7 mouse cellular contexts compared by ENCODE assay signal in genomic region chr1:179547176-179547575, GRCm38 (mm10). TPM values are rescaled to one million over a fixed set of nuclear protein-coding genes. Genes with fewer than 3 reads are reported as not detected.
DNase-seq lines count a peak whose midpoint lies in the region; ATAC-seq lines count a peak whose summit lies in the region.

No protein-coding gene starts in this region.

- 9% methylated on average over 5 of the region's 5 CpGs for WGBS in lung, embryonic 16.5 days
- 6% methylated on average over 5 of the region's 5 CpGs for WGBS in embryonic facial prominence, embryonic 15.5 days
- 23% methylated on average over 5 of the region's 5 CpGs for WGBS in limb, embryonic 11.5 days

- H3K4me1 ChIP-seq in lung, embryonic 16.5 days (replicated peaks; ENCODE audit: control insufficient read depth, insufficient read depth, low read length): peaks cover 19% of the 10 kb centered on the region
- peaks cover 27% of the 10 kb centered on the region for H3K4me1 ChIP-seq in embryonic facial prominence, embryonic 15.5 days
- H3K4me1 ChIP-seq in limb, embryonic 11.5 days (ENCODE audit: control insufficient read depth, insufficient read depth, low read length): peaks cover 5% of the 10 kb centered on the region; the same call in 1 of the 2 replicates

- ATAC-seq in lung, embryonic 16.5 days (ENCODE audit: low read depth): no peak
- no peak for ATAC-seq in embryonic facial prominence, embryonic 15.5 days (ENCODE audit: insufficient number of reproducible peaks, low FRiP score, low TSS enrichment, low read depth)
- ATAC-seq in limb, embryonic 11.5 days (ENCODE audit: insufficient number of reproducible peaks, low FRiP score, low TSS enrichment, low read depth): no peak

- no peaks in the 10 kb centered on the region for H3K27me3 ChIP-seq in lung, embryonic 16.5 days (ENCODE audit: control insufficient read depth, insufficient read depth, low read depth, low read length)
- H3K27me3 ChIP-seq in embryonic facial prominence, embryonic 15.5 days: no peaks in the 10 kb centered on the region
- no peaks in the 10 kb centered on the region for H3K27me3 ChIP-seq in limb, embryonic 11.5 days (ENCODE audit: control insufficient read depth, insufficient read depth, low read length)

- H3K4me2 ChIP-seq in lung, embryonic 16.5 days (ENCODE audit: low read depth, low read length): peak overlapping the region; percentile 68
- H3K4me2 ChIP-seq in embryonic facial prominence, embryonic 15.5 days (replicated peaks): peak overlapping the region; percentile 76
- peak overlapping the region; percentile 57 for H3K4me2 ChIP-seq in limb, embryonic 11.5 days (ENCODE audit: low read depth, severe bottlenecking)

- H3K4me3 ChIP-seq in lung, embryonic 16.5 days (ENCODE audit: low read length): peak overlapping the region; percentile 85
- H3K4me3 ChIP-seq in embryonic facial prominence, embryonic 15.5 days (replicated peaks): peak overlapping the region; percentile 73
- H3K4me3 ChIP-seq in limb, embryonic 11.5 days (ENCODE audit: low read depth, low read length): peak overlapping the region; percentile 76

- no peaks in the 10 kb centered on the region for H3K9me3 ChIP-seq in lung, embryonic 16.5 days (ENCODE audit: control insufficient read depth, low read length)
- H3K9me3 ChIP-seq in embryonic facial prominence, embryonic 15.5 days (replicated peaks): no peaks in the 10 kb centered on the region
- no peaks in the 10 kb centered on the region for H3K9me3 ChIP-seq in limb, embryonic 11.5 days (ENCODE audit: control insufficient read depth, low read length)

- DNase-seq in lung, postnatal 14 days: no peak
- no peak for DNase-seq in limb, embryonic 11.5 days (ENCODE audit: low spot score)
- DNase-seq in retina, postnatal 1 day: peak; percentile 8
- DNase-seq in thymus, postnatal 25 days: no peak
- no peak for DNase-seq in ovary, adult 18-20 months (ENCODE audit: low spot score)

- H3K36me3 ChIP-seq in lung, embryonic 16.5 days (ENCODE audit: control insufficient read depth, insufficient read depth, low read length): no peaks in the 10 kb centered on the region
- 0 out of 2 replicates have a peak, but pooled peaks cover 7% of the 10 kb centered on the region for H3K36me3 ChIP-seq in embryonic facial prominence, embryonic 15.5 days
- H3K36me3 ChIP-seq in limb, embryonic 11.5 days (ENCODE audit: control insufficient read depth, insufficient read depth, low read length): no peaks in the 10 kb centered on the region

- peak overlapping the region; percentile 13; the same call in 1 of the 2 replicates for H3K27ac ChIP-seq in lung, embryonic 16.5 days (ENCODE audit: low read length)
- peak overlapping the region; percentile 93 for H3K27ac ChIP-seq in embryonic facial prominence, embryonic 15.5 days (replicated peaks)
- peak overlapping the region; percentile 8; the same call in 1 of the 2 replicates for H3K27ac ChIP-seq in limb, embryonic 11.5 days (replicated peaks; ENCODE audit: low read depth, low read length)

- H3K9ac ChIP-seq in lung, embryonic 16.5 days (ENCODE audit: low read length): peak overlapping the region; percentile 85
- peak overlapping the region; percentile 59; the same call in 1 of the 2 replicates for H3K9ac ChIP-seq in embryonic facial prominence, embryonic 15.5 days
- H3K9ac ChIP-seq in limb, embryonic 11.5 days (ENCODE audit: low read length): 0 out of 2 replicates have a peak overlapping the region, but pooled peaks have one; percentile 27

RNA-seq across cellular contexts. Expression of gene Cnst, which starts 1.0 kb away (rescaled TPM):
- 18.0 and 18.9 TPM in 2 replicates for polyA plus RNA-seq in lung, embryonic 16.5 days (2015; fragmentation: Nextera tagmentation; extraction: Ambion mirVana)
- 16.6 and 16.7 TPM in 2 replicates for polyA plus RNA-seq in embryonic facial prominence, embryonic 15.5 days (2015; fragmentation: Nextera tagmentation; extraction: Ambion mirVana)
- polyA plus RNA-seq in limb, embryonic 11.5 days (2014; fragmentation: Nextera tagmentation; extraction: Ambion mirVana): 14.8 and 16.9 TPM in 2 replicates

RNA-seq across cellular contexts. Expression of gene Tfb2m, which starts 1.1 kb away (rescaled TPM):
- polyA plus RNA-seq in lung, embryonic 16.5 days (2015; fragmentation: Nextera tagmentation; extraction: Ambion mirVana): 32.0 and 33.6 TPM in 2 replicates
- 26.2 and 31.4 TPM in 2 replicates for polyA plus RNA-seq in embryonic facial prominence, embryonic 15.5 days (2015; fragmentation: Nextera tagmentation; extraction: Ambion mirVana)
- 27.8 and 29.2 TPM in 2 replicates for polyA plus RNA-seq in limb, embryonic 11.5 days (2014; fragmentation: Nextera tagmentation; extraction: Ambion mirVana)

RNA-seq across cellular contexts. Expression of gene Smyd3, which starts 29.3 kb away (rescaled TPM):
- 16.8 and 19.1 TPM in 2 replicates for polyA plus RNA-seq in lung, embryonic 16.5 days (2015; fragmentation: Nextera tagmentation; extraction: Ambion mirVana)
- 20.0 and 22.0 TPM in 2 replicates for polyA plus RNA-seq in embryonic facial prominence, embryonic 15.5 days (2015; fragmentation: Nextera tagmentation; extraction: Ambion mirVana)
- polyA plus RNA-seq in limb, embryonic 11.5 days (2014; fragmentation: Nextera tagmentation; extraction: Ambion mirVana): 22.9 and 25.6 TPM in 2 replicates

Comparison
In these comparisons a context has a peak if more than half of its experiments do, and no peak if none do; other contexts are left out.
1. H3K27ac ChIP-seq: peak in every context shown above with its lines; median percentile 93 in embryonic facial prominence, embryonic 15.5 days; 13 in lung, embryonic 16.5 days; 8 in limb, embryonic 11.5 days.
2. H3K9ac ChIP-seq: peak in every context shown above with its lines; median percentile 85 in lung, embryonic 16.5 days; 59 in embryonic facial prominence, embryonic 15.5 days; 27 in limb, embryonic 11.5 days.